Mouse (Mus musculus) E14TG2a.4 (cell line): Measurements from ENCODE around the gene Zbtb22.

Experiments
- H3K27me3 ChIP-seq: 2 replicates; pipeline ENCODE4 v1.6.1; 2014; ENCODE audit warnings: low read length, control low read depth; ENCODE audit not compliant: insufficient read depth
- H3K36me3 ChIP-seq: 2 replicates; pipeline ENCODE4 v1.6.1; 2014; ENCODE audit warnings: low read length, control low read depth; ENCODE audit not compliant: insufficient read depth
- H3K4me1 ChIP-seq: replicated peaks from 2 replicates; pipeline ENCODE4 v1.6.1; 2014; ENCODE audit warnings: low read depth, low read length, control low read depth
- H3K4me3 ChIP-seq: replicated peaks from 2 replicates; pipeline ENCODE4 v1.5.1; 2014; ENCODE audit warnings: mild to moderate bottlenecking, low read length
- H3K9me3 ChIP-seq: 2 replicates; pipeline ENCODE4 v1.6.1; 2014; ENCODE audit warnings: low read length, control low read depth
- CTCF ChIP-seq: conservative IDR thresholded peaks from 2 replicates; pipeline ENCODE4 v1.5.1; 2014; ENCODE audit warnings: low read length
- NANOG ChIP-seq: IDR thresholded peaks from 2 replicates; pipeline ENCODE4 v1.6.1; 2014; ENCODE audit warnings: borderline replicate concordance, low read length, mixed read lengths
- POU5F1 ChIP-seq: IDR thresholded peaks from 2 replicates; pipeline ENCODE4 v1.6.1; 2014; ENCODE audit warnings: low read length, borderline replicate concordance

Zbtb22 gene

GRCm38 (mm10) chr17:33910346-33911051 lies 5.2 kb upstream of the Zbtb22 start:
- H3K4me1 ChIP-seq: peaks cover 70% of the 10 kb centered on the region
- no peak for TF ChIP-seq POU5F1
- TF ChIP-seq CTCF: no peak
- no peak for TF ChIP-seq NANOG
- H3K4me3 ChIP-seq: peak overlapping the region; percentile 98
- no peaks in the 10 kb centered on the region for H3K9me3 ChIP-seq
- no peaks in the 10 kb centered on the region for H3K27me3 ChIP-seq
- peaks cover 56% of the 10 kb centered on the region for H3K36me3 ChIP-seq

GRCm38 (mm10) chr17:33911052-33911812 lies 4.5 kb upstream of the Zbtb22 start:
- H3K27me3 ChIP-seq: no peaks in the 10 kb centered on the region
- no peaks in the 10 kb centered on the region for H3K9me3 ChIP-seq
- H3K4me1 ChIP-seq: peaks cover 69% of the 10 kb centered on the region
- H3K4me3 ChIP-seq: peak overlapping the region; percentile 98
- H3K36me3 ChIP-seq: peaks cover 56% of the 10 kb centered on the region
- TF ChIP-seq POU5F1 (no peak), NANOG (no peak), CTCF (no peak)

- Histone ChIP-seq H3K4me1 (peaks cover 69% of the 10 kb centered on the region), H3K36me3 (peaks cover 54% of the 10 kb centered on the region), H3K27me3 (no peaks in the 10 kb centered on the region), H3K9me3 (no peaks in the 10 kb centered on the region), H3K4me3 (peak overlapping the region; percentile 98)
- no peak for TF ChIP-seq NANOG
- no peak for TF ChIP-seq POU5F1
- TF ChIP-seq CTCF: no peak
Measured at GRCm38 (mm10) chr17:33911813-33912414, 3.8 kb upstream of the Zbtb22 start.

GRCm38 (mm10) chr17:33913264-33913663 lies 2.4 kb upstream of the Zbtb22 start:
- H3K9me3 ChIP-seq: no peaks in the 10 kb centered on the region
- H3K27me3 ChIP-seq: no peaks in the 10 kb centered on the region
- peaks cover 71% of the 10 kb centered on the region for H3K4me1 ChIP-seq
- TF ChIP-seq POU5F1: no peak
- no peak for TF ChIP-seq CTCF
- no peak for TF ChIP-seq NANOG
- H3K4me3 ChIP-seq: peak overlapping the region; percentile 80
- peaks cover 67% of the 10 kb centered on the region for H3K36me3 ChIP-seq

- Histone ChIP-seq H3K27me3 (no peaks in the 10 kb centered on the region), H3K4me3 (peak overlapping the region; percentile 80), H3K36me3 (peaks cover 71% of the 10 kb centered on the region), H3K4me1 (peaks cover 77% of the 10 kb centered on the region), H3K9me3 (no peaks in the 10 kb centered on the region)
- no peak for TF ChIP-seq NANOG
Measured at GRCm38 (mm10) chr17:33913905-33914304, 1.8 kb upstream of the Zbtb22 start.

- peak overlapping the region; percentile 80 for H3K4me3 ChIP-seq
- no peaks in the 10 kb centered on the region for H3K27me3 ChIP-seq
- H3K36me3 ChIP-seq: peaks cover 71% of the 10 kb centered on the region
- TF ChIP-seq POU5F1: no peak
- TF ChIP-seq CTCF: peak; percentile 36
- no peaks in the 10 kb centered on the region for H3K9me3 ChIP-seq
- peaks cover 87% of the 10 kb centered on the region for H3K4me1 ChIP-seq
Measured at GRCm38 (mm10) chr17:33914969-33915391, 724 bp upstream of the Zbtb22 start.

- no peaks in the 10 kb centered on the region for H3K9me3 ChIP-seq
- TF ChIP-seq CTCF (no peak), POU5F1 (no peak), NANOG (no peak)
- H3K36me3 ChIP-seq: peaks cover 62% of the 10 kb centered on the region
- peak overlapping the region; percentile 80 for H3K4me3 ChIP-seq
- peaks cover 87% of the 10 kb centered on the region for H3K4me1 ChIP-seq
- no peaks in the 10 kb centered on the region for H3K27me3 ChIP-seq
Measured at GRCm38 (mm10) chr17:33916294-33916693, 590 bp downstream of the Zbtb22 start.

GRCm38 (mm10) chr17:33916847-33917655 lies 1.3 kb downstream of the Zbtb22 start:
- Histone ChIP-seq H3K9me3 (no peaks in the 10 kb centered on the region), H3K36me3 (peaks cover 62% of the 10 kb centered on the region), H3K27me3 (no peaks in the 10 kb centered on the region), H3K4me1 (peaks cover 87% of the 10 kb centered on the region), H3K4me3 (peak overlapping the region; percentile 80)
- TF ChIP-seq CTCF: no peak
- TF ChIP-seq POU5F1: no peak
- no peak for TF ChIP-seq NANOG
